Mouse (Mus musculus): ENCODE data around the gene Syt13. TPM values are rescaled to one million over a fixed set of nuclear protein-coding genes. Genes with fewer than 3 reads are reported as not detected.

Syt13 gene
- not detected in 2 replicates for total RNA-seq (2012; rRNA removed)
- total RNA-seq (2014; rRNA removed), result not detected in 2 replicates
- polyA plus RNA-seq (2012; ENCODE audit: insufficient read length, low read depth), result not detected in 2 replicates

GRCm38 (mm10) chr2:92914933-92915553 lies at the start of gene Syt13:
Gene Syt13 (plus strand): TSS chr2:92915098.
- dilution Hi-C loops (cut with MboI; ENCODE audit: extremely low pct_ligation_motif_present, extremely low pct_unique_long_range_greater_than_20kb, low sequenced_read_pairs) (no loop called here), in situ Hi-C loops (cut with MboI; ENCODE audit: low pct_ligation_motif_present, low pct_unique_long_range_greater_than_20kb, low sequenced_read_pairs) (no loop called here)
- Histone ChIP-seq H3K9ac (ENCODE audit: insufficient read depth, low read depth) (no peak within 1 kb of the TSS), H3K27ac (ENCODE audit: insufficient read depth, low read depth) (no peak within 1 kb of the TSS), H3K4me3 (replicated peaks in 1 of 3; ENCODE audit: low read depth in 2 of 3, low read length in 2 of 3, poor library complexity in 1 of 3) (no peak within 1 kb of the TSS), H3K79me2 (replicated peaks; ENCODE audit: control insufficient read depth, extremely low read depth, insufficient read depth, poor library complexity, severe bottlenecking) (no peaks in the 10 kb centered on the region), H3K9me3 (replicated peaks; ENCODE audit: low read length) (peaks cover 5% of the 10 kb centered on the region), H3K4me2 (ENCODE audit: insufficient read depth, low read depth, poor library complexity, severe bottlenecking) (no peak within 1 kb of the TSS), H3K4me1 (ENCODE audit: control insufficient read depth in 1 of 2, insufficient read depth in 2 of 2) (peaks cover 0 to 3% of the 10 kb centered on the region in 2 experiments; a peak in 1 of 4 replicates), H3K36me3 (replicated peaks in 1 of 2; ENCODE audit: control insufficient read depth in 1 of 2, insufficient read depth in 1 of 2, low read length in 1 of 2) (no peaks in the 10 kb centered on the region), H3K27me3 (replicated peaks) (peaks cover 86% of the 10 kb centered on the region)
- TF ChIP-seq POLR2A (IDR thresholded peaks at IDR 0.05; ENCODE audit: low read depth, low read length), result no peak
- no peak for TF ChIP-seq IRF4 (IDR thresholded peaks at IDR 0.05; ENCODE audit: low read depth, low read length)
- TF ChIP-seq MAFK (IDR thresholded peaks at IDR 0.05; ENCODE audit: insufficient replicate concordance, low read length), result no peak
- TF ChIP-seq MAZ (IDR thresholded peaks at IDR 0.05; ENCODE audit: low read depth, low read length), result no peak
- TF ChIP-seq MEF2A (IDR thresholded peaks at IDR 0.05; ENCODE audit: borderline replicate concordance, low read depth, low read length), result no peak
- no peak for TF ChIP-seq MAX (IDR thresholded peaks at IDR 0.05; ENCODE audit: low read length)
- no peak for TF ChIP-seq JUN (IDR thresholded peaks at IDR 0.05; ENCODE audit: insufficient read depth, low read depth, low read length)
- no peak for TF ChIP-seq JUND (conservative IDR thresholded peaks at IDR 0.05; ENCODE audit: low read depth, low read length)
- no peak for TF ChIP-seq MYC (IDR thresholded peaks at IDR 0.05; ENCODE audit: low read depth, low read length)
- TF ChIP-seq SMC3 (IDR thresholded peaks at IDR 0.05; ENCODE audit: low read depth, low read length), result no peak
- TF ChIP-seq NELFE (IDR thresholded peaks at IDR 0.05; ENCODE audit: low read depth, low read length), result no peak
- TF ChIP-seq TBP (conservative IDR thresholded peaks at IDR 0.05; ENCODE audit: low read depth, low read length), result no peak
- no peak for TF ChIP-seq ZC3H11A (IDR thresholded peaks at IDR 0.05; ENCODE audit: low read depth, low read length)
- TF ChIP-seq TCF12 (IDR thresholded peaks at IDR 0.05; ENCODE audit: low read depth, low read length), result no peak
- no peak for TF ChIP-seq SIN3A (IDR thresholded peaks at IDR 0.05; ENCODE audit: low read length)
- TF ChIP-seq RCOR1 (conservative IDR thresholded peaks at IDR 0.05; ENCODE audit: low read depth, low read length), result no peak
- TF ChIP-seq CTCF (conservative IDR thresholded peaks at IDR 0.05 in 1 of 2, IDR thresholded peaks at IDR 0.05 in 1 of 2; ENCODE audit: low read depth in 2 of 2, low read length in 2 of 2), result no peak
- DNase-seq (ENCODE audit: extremely low read depth), result no peak

- DNase-seq (ENCODE audit: extremely low read depth), result no peak
- Histone ChIP-seq H3K4me3 (replicated peaks in 1 of 3; ENCODE audit: low read depth in 2 of 3, low read length in 2 of 3, poor library complexity in 1 of 3) (no peak overlapping the region), H3K4me2 (ENCODE audit: insufficient read depth, low read depth, poor library complexity, severe bottlenecking) (no peak overlapping the region), H3K27ac (ENCODE audit: insufficient read depth, low read depth) (no peak overlapping the region), H3K36me3 (replicated peaks in 1 of 2; ENCODE audit: control insufficient read depth in 1 of 2, insufficient read depth in 1 of 2, low read length in 1 of 2) (no peaks in the 10 kb centered on the region), H3K27me3 (replicated peaks) (peaks cover 79% of the 10 kb centered on the region), H3K4me1 (ENCODE audit: control insufficient read depth in 1 of 2, insufficient read depth in 2 of 2) (no peaks in the 10 kb centered on the region), H3K79me2 (replicated peaks; ENCODE audit: control insufficient read depth, extremely low read depth, insufficient read depth, poor library complexity, severe bottlenecking) (no peaks in the 10 kb centered on the region), H3K9ac (ENCODE audit: insufficient read depth, low read depth) (no peak overlapping the region), H3K9me3 (replicated peaks; ENCODE audit: low read length) (peaks cover 15% of the 10 kb centered on the region)
- dilution Hi-C loops (cut with MboI; ENCODE audit: extremely low pct_ligation_motif_present, extremely low pct_unique_long_range_greater_than_20kb, low sequenced_read_pairs), result no loop called here
- in situ Hi-C loops (cut with MboI; ENCODE audit: low pct_ligation_motif_present, low pct_unique_long_range_greater_than_20kb, low sequenced_read_pairs), result no loop called here
- TF ChIP-seq TCF12 (IDR thresholded peaks at IDR 0.05; ENCODE audit: low read depth, low read length) (no peak), IRF4 (IDR thresholded peaks at IDR 0.05; ENCODE audit: low read depth, low read length) (no peak), CTCF (conservative IDR thresholded peaks at IDR 0.05 in 1 of 2, IDR thresholded peaks at IDR 0.05 in 1 of 2; ENCODE audit: low read depth in 2 of 2, low read length in 2 of 2) (no peak), CHD1 (IDR thresholded peaks at IDR 0.05; ENCODE audit: low read depth, low read length) (no peak), JUND (conservative IDR thresholded peaks at IDR 0.05; ENCODE audit: low read depth, low read length) (no peak), ZMIZ1 (IDR thresholded peaks at IDR 0.05; ENCODE audit: low read depth, low read length) (no peak), GABPA (IDR thresholded peaks at IDR 0.05; ENCODE audit: insufficient replicate concordance, low read depth, low read length) (no peak), SIN3A (IDR thresholded peaks at IDR 0.05; ENCODE audit: low read length) (no peak), POLR2AphosphoS2 (IDR thresholded peaks at IDR 0.05; ENCODE audit: low read depth, low read length) (no peak), MXI1 (IDR thresholded peaks at IDR 0.05; ENCODE audit: low read depth, low read length) (no peak), ZNF384 (IDR thresholded peaks at IDR 0.05; ENCODE audit: low read depth, low read length) (no peak)
Observed at GRCm38 (mm10) chr2:92866616-92867015, 48.3 kb upstream of the Syt13 start.

Data from CH12.LX (cell line).